ENCODE assay signal across 8 mouse cellular contexts in genomic region chr13:33085695-33086432, GRCm38 (mm10). TPM values are rescaled to one million over a fixed set of nuclear protein-coding genes. Genes with fewer than 3 reads are reported as not detected.
DNase-seq lines count a peak whose midpoint lies in the region; ATAC-seq lines count a peak whose summit lies in the region.

No protein-coding gene starts in this region.

- H3K27ac ChIP-seq in hindbrain, embryonic 12.5 days = no peak overlapping the region
- no peak overlapping the region for H3K27ac ChIP-seq in hindbrain, embryonic 10.5 days
- peak overlapping the region; percentile 78 for H3K27ac ChIP-seq in intestine, embryonic 14.5 days (ENCODE audit: low read depth)
- peak overlapping the region; percentile 49; the same call in 1 of the 2 replicates for H3K27ac ChIP-seq in stomach, embryonic 15.5 days

- 0 out of 2 replicates have a peak, but pooled peaks have one; percentile 46 for ATAC-seq in hindbrain, embryonic 12.5 days (ENCODE audit: low FRiP score)
- peak; percentile 42; the same call in 1 of the 2 replicates for ATAC-seq in intestine, embryonic 14.5 days (replicated peaks; ENCODE audit: low FRiP score, low TSS enrichment, low read depth)
- peak; percentile 82 for ATAC-seq in stomach, embryonic 15.5 days (ENCODE audit: insufficient read depth, low FRiP score, low read depth)
- no peak for ATAC-seq in monocyte, adult 5-6 weeks (replicated peaks; ENCODE audit: insufficient number of reproducible peaks, low FRiP score, low TSS enrichment, poor library complexity, severe bottlenecking)

- H3K9me3 ChIP-seq in hindbrain, embryonic 12.5 days (replicated peaks) = peaks cover 7% of the 10 kb centered on the region; the same call in 1 of the 2 replicates
- H3K9me3 ChIP-seq in hindbrain, embryonic 10.5 days = peaks cover 6% of the 10 kb centered on the region; the same call in 1 of the 2 replicates
- H3K9me3 ChIP-seq in intestine, embryonic 14.5 days (ENCODE audit: control insufficient read depth, low read length) = no peaks in the 10 kb centered on the region
- H3K9me3 ChIP-seq in stomach, embryonic 15.5 days = no peaks in the 10 kb centered on the region

- DNase-seq in hindbrain, embryonic 10.5 days (ENCODE audit: low spot score) = no peak
- peak; percentile 81 for DNase-seq in cerebellum, adult 9-11 months
- no peak for DNase-seq in intestine, embryonic 14.5 days (ENCODE audit: low spot score)
- DNase-seq in lung, postnatal 36 days = peak; percentile 77
- no peak for DNase-seq in thymus, postnatal 4 days

- no peaks in the 10 kb centered on the region for H3K36me3 ChIP-seq in hindbrain, embryonic 12.5 days
- H3K36me3 ChIP-seq in hindbrain, embryonic 10.5 days = no peaks in the 10 kb centered on the region
- no peaks in the 10 kb centered on the region for H3K36me3 ChIP-seq in intestine, embryonic 14.5 days (ENCODE audit: control insufficient read depth, insufficient read depth, low read length)
- no peaks in the 10 kb centered on the region for H3K36me3 ChIP-seq in stomach, embryonic 15.5 days

- H3K9ac ChIP-seq in hindbrain, embryonic 12.5 days = no peak overlapping the region
- no peak overlapping the region for H3K9ac ChIP-seq in intestine, embryonic 14.5 days (ENCODE audit: low read length)
- no peak overlapping the region for H3K9ac ChIP-seq in stomach, embryonic 15.5 days

- 0 out of 2 replicates have a peak, but pooled peaks cover 3% of the 10 kb centered on the region for H3K4me1 ChIP-seq in hindbrain, embryonic 12.5 days
- H3K4me1 ChIP-seq in hindbrain, embryonic 10.5 days (replicated peaks) = 0 out of 2 replicates have a peak, but pooled peaks cover 4% of the 10 kb centered on the region
- peaks cover 18% of the 10 kb centered on the region for H3K4me1 ChIP-seq in intestine, embryonic 14.5 days (replicated peaks; ENCODE audit: control insufficient read depth, insufficient read depth, low read length)
- H3K4me1 ChIP-seq in stomach, embryonic 15.5 days = peaks cover 4% of the 10 kb centered on the region; the same call in 1 of the 2 replicates

- H3K27me3 ChIP-seq in hindbrain, embryonic 12.5 days = no peaks in the 10 kb centered on the region
- H3K27me3 ChIP-seq in hindbrain, embryonic 10.5 days (ENCODE audit: insufficient read depth, poor library complexity, severe bottlenecking) = no peaks in the 10 kb centered on the region
- H3K27me3 ChIP-seq in intestine, embryonic 14.5 days (replicated peaks; ENCODE audit: control insufficient read depth, insufficient read depth, low read length) = no peaks in the 10 kb centered on the region
- no peaks in the 10 kb centered on the region for H3K27me3 ChIP-seq in stomach, embryonic 15.5 days (replicated peaks)

- H3K4me2 ChIP-seq in hindbrain, embryonic 12.5 days (replicated peaks) = no peak overlapping the region
- H3K4me2 ChIP-seq in intestine, embryonic 14.5 days (ENCODE audit: low read length) = no peak overlapping the region
- no peak overlapping the region for H3K4me2 ChIP-seq in stomach, embryonic 15.5 days

- H3K4me3 ChIP-seq in hindbrain, embryonic 12.5 days = no peak overlapping the region
- H3K4me3 ChIP-seq in hindbrain, embryonic 10.5 days = no peak overlapping the region
- no peak overlapping the region for H3K4me3 ChIP-seq in intestine, embryonic 14.5 days (ENCODE audit: low read depth, low read length)
- H3K4me3 ChIP-seq in stomach, embryonic 15.5 days (replicated peaks) = no peak overlapping the region

RNA-seq across cellular contexts. Expression of gene Serpinb1b, which starts 7.5 kb away (rescaled TPM):
- 4.9 and 6.1 TPM in 2 replicates for polyA plus RNA-seq in hindbrain, embryonic 12.5 days (2016; fragmentation: Nextera tagmentation; extraction: Ambion mirVana)
- 0.54 and 3.5 TPM in 2 replicates for polyA plus RNA-seq in hindbrain, embryonic 10.5 days (2016; fragmentation: Nextera tagmentation; extraction: Ambion mirVana)
- 0.34 TPM in 1 of 2 replicates, not detected in the other for polyA plus RNA-seq in intestine, embryonic 14.5 days (2014; fragmentation: Nextera tagmentation; extraction: Ambion mirVana)
- 0.37 and 0.86 TPM in 2 replicates for polyA plus RNA-seq in stomach, embryonic 15.5 days (2015; fragmentation: Nextera tagmentation; extraction: Ambion mirVana)
- 0.19 to 2.9 TPM in 2 of 3 replicates, not detected in the other for total RNA-seq in monocyte, adult 5-6 weeks (2017)

RNA-seq across cellular contexts. Expression of gene Serpinb9b, which starts 58.6 kb away (rescaled TPM):
- polyA plus RNA-seq in hindbrain, embryonic 12.5 days (2016; fragmentation: Nextera tagmentation; extraction: Ambion mirVana) = 0.10 and 0.31 TPM in 2 replicates
- 0.07 and 0.21 TPM in 2 replicates for polyA plus RNA-seq in hindbrain, embryonic 10.5 days (2016; fragmentation: Nextera tagmentation; extraction: Ambion mirVana)
- 0.12 and 0.17 TPM in 2 replicates for polyA plus RNA-seq in intestine, embryonic 14.5 days (2014; fragmentation: Nextera tagmentation; extraction: Ambion mirVana)
- polyA plus RNA-seq in stomach, embryonic 15.5 days (2015; fragmentation: Nextera tagmentation; extraction: Ambion mirVana) = 0.13 TPM in 1 of 2 replicates, not detected in the other
- total RNA-seq in monocyte, adult 5-6 weeks (2017) = 34.6 to 61.0 TPM (median 35.2 TPM) in 3 replicates

Comparison
In these comparisons a context has a peak if more than half of its experiments do, and no peak if none do; other contexts are left out.
1. H3K27ac ChIP-seq: peak in intestine, embryonic 14.5 days (single experiment) and stomach, embryonic 15.5 days (single experiment); none in hindbrain, embryonic 12.5 days (single experiment) and hindbrain, embryonic 10.5 days (single experiment).
2. DNase-seq: peak in cerebellum, adult 9-11 months (single experiment) and lung, postnatal 36 days (single experiment); none in hindbrain, embryonic 10.5 days (single experiment), intestine, embryonic 14.5 days (single experiment) and thymus, postnatal 4 days (single experiment).